In genomic region chr1:192770495-192771331, GRCm38 (mm10) we compare ENCODE assay signal across 8 mouse cellular contexts. TPM values are rescaled to one million over a fixed set of nuclear protein-coding genes. Genes with fewer than 3 reads are reported as not detected.
DNase-seq lines count a peak whose midpoint lies in the region; ATAC-seq lines count a peak whose summit lies in the region.

TSS of gene Hhat (minus strand) at chr1:192771223.

- H3K9me3 ChIP-seq in intestine, embryonic 14.5 days (ENCODE audit: control insufficient read depth, low read length), result no peaks in the 10 kb centered on the region

- H3K4me1 ChIP-seq in intestine, embryonic 14.5 days (replicated peaks; ENCODE audit: control insufficient read depth, insufficient read depth, low read length), result peaks cover 17% of the 10 kb centered on the region

- intact Hi-C loops in left cerebral cortex, postnatal 36 days (cut with DNase I), result no loop called here

- DNase-seq in adrenal gland, adult (ENCODE audit: inconsistent age in 2 of 2, low spot score in 1 of 2), result peak; percentile 81 to 90
- DNase-seq in embryo, embryonic 10 days (ENCODE audit: low spot score), result peak; percentile 69
- DNase-seq in gastrocnemius, postnatal 4 days (ENCODE audit: low spot score in 2 of 2), result peak; percentile 41 to 72
- DNase-seq in intestine, embryonic 14.5 days (ENCODE audit: low spot score), result peak; percentile 81
- DNase-seq in left cerebral cortex, postnatal 36 days (ENCODE audit: low spot score in 2 of 2), result peak; percentile 78 to 81
- peak; percentile 72 for DNase-seq in right cerebral cortex, postnatal 14 days
- DNase-seq in urinary bladder, postnatal 36 days (ENCODE audit: low spot score in 2 of 2), result peak; percentile 54 to 68

- no peaks in the 10 kb centered on the region for H3K36me3 ChIP-seq in intestine, embryonic 14.5 days (ENCODE audit: control insufficient read depth, insufficient read depth, low read length)

- no peaks in the 10 kb centered on the region for H3K27me3 ChIP-seq in intestine, embryonic 14.5 days (replicated peaks; ENCODE audit: control insufficient read depth, insufficient read depth, low read length)

- WGBS in intestine, embryonic 14.5 days, result under 1% methylated on average over 61 of the region's 70 CpGs

- peak; percentile 82 for ATAC-seq in intestine, embryonic 14.5 days (replicated peaks; ENCODE audit: low FRiP score, low TSS enrichment, low read depth)
- peak; percentile 87 for ATAC-seq in megakaryocyte progenitor cell, adult 5-6 weeks (replicated peaks; ENCODE audit: poor library complexity)

- H3K4me3 ChIP-seq in intestine, embryonic 14.5 days (ENCODE audit: low read depth, low read length), result peak within 1 kb of the TSS; percentile 65

- H3K9ac ChIP-seq in intestine, embryonic 14.5 days (ENCODE audit: low read length), result peak within 1 kb of the TSS; percentile 82

- peak within 1 kb of the TSS; percentile 93 for H3K27ac ChIP-seq in intestine, embryonic 14.5 days (ENCODE audit: low read depth)

- H3K4me2 ChIP-seq in intestine, embryonic 14.5 days (ENCODE audit: low read length), result peak within 1 kb of the TSS; percentile 97

RNA-seq across cellular contexts. Expression of gene Hhat, which starts in this region (rescaled TPM):
- 1 to 10 TPM; 6.2 to 8.1 TPM for total RNA-seq in gastrocnemius, postnatal 4 days (2021)
- 14.1 and 15.0 TPM in 2 replicates for polyA plus RNA-seq in intestine, embryonic 14.5 days (2014; fragmentation: Nextera tagmentation; extraction: Ambion mirVana)
- 1 to 10 TPM; 1.2 to 2.3 TPM for total RNA-seq in left cerebral cortex, postnatal 36 days (2021)
- 1.5 and 2.0 TPM in 2 replicates for total RNA-seq in megakaryocyte progenitor cell, adult 5-6 weeks (2015)
- 1.7 and 2.6 TPM in 2 replicates for total RNA-seq in megakaryocyte progenitor cell, adult 5-6 weeks (2017)

Comparison
In these comparisons a context has a peak if more than half of its experiments do, and no peak if none do; other contexts are left out.
1. Peak in every context shown above with its lines: DNase-seq, ATAC-seq, H3K4me3 ChIP-seq and H3K27ac ChIP-seq.